Mouse (Mus musculus): Measurements from ENCODE around the gene Lsm4. TPM values are rescaled to one million over a fixed set of nuclear protein-coding genes. Genes with fewer than 3 reads are reported as not detected.

Gene Lsm4
- polyA plus RNA-seq, 2 experiments, result 134 to 160 TPM

DNA sequence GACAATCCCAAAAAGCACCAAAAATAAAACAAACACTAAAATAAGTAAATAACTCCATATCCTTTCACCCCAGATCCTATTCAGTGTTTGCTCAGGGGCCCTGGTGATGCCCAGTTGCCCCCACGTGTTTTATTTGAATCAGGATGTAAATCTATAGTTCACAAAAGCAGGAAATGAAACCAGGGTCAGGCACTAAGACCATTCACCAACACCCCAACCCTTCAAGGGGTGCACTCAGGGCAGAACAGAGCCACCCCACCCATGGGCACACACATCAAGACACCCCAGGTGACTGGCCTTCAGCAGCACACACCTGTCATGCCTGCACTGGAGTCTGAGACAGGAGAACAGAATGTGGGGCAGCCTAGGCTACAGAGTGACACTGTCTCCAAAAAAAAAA lies 18.9 kb upstream of the Lsm4 start:
- TF ChIP-seq EP300 (IDR thresholded peaks at IDR 0.05; ENCODE audit: low read depth) (no peak), CTCF (IDR thresholded peaks at IDR 0.05; ENCODE audit: low read depth) (no peak)
- no peak overlapping the region for H3K4me2 ChIP-seq (ENCODE audit: low read depth)
- no peak overlapping the region for H3K27ac ChIP-seq
- no peak for DNase-seq (ENCODE audit: low read depth in 3 of 3, low spot score in 3 of 3)
- WGBS (ENCODE audit: insufficient replicate concordance), result 24% methylated on average over 1 of the region's 1 CpGs
- H3K4me1 ChIP-seq (replicated peaks; ENCODE audit: control insufficient read depth in 2 of 2, insufficient read depth in 2 of 2, low read length in 1 of 2), result peaks cover 3 to 11% of the 10 kb centered on the region in 2 experiments; a peak in 3 of 4 replicates
- ATAC-seq (ENCODE audit: insufficient read depth), result no peak
- no peak overlapping the region for H3K9ac ChIP-seq (replicated peaks)
- H3K9me3 ChIP-seq (ENCODE audit: control insufficient read depth, low read length), result no peaks in the 10 kb centered on the region
- peaks cover 9% of the 10 kb centered on the region for H3K36me3 ChIP-seq (replicated peaks; ENCODE audit: control insufficient read depth, insufficient read depth, low read depth)
- H3K4me3 ChIP-seq (ENCODE audit: insufficient read depth in 1 of 2, low read depth in 2 of 2, low read length in 2 of 2), result no peak overlapping the region
- no peaks in the 10 kb centered on the region for H3K27me3 ChIP-seq (ENCODE audit: control insufficient read depth, insufficient read depth, low read length)

GRCm38 (mm10) chr8:70655469-70655868 lies 17.6 kb upstream of the Lsm4 start:
- Histone ChIP-seq H3K27me3 (ENCODE audit: control insufficient read depth, insufficient read depth, low read length) (no peaks in the 10 kb centered on the region), H3K9ac (replicated peaks) (no peak overlapping the region), H3K4me3 (ENCODE audit: insufficient read depth in 1 of 2, low read depth in 2 of 2, low read length in 2 of 2) (no peak overlapping the region), H3K27ac (no peak overlapping the region), H3K4me2 (ENCODE audit: low read depth) (no peak overlapping the region), H3K36me3 (replicated peaks; ENCODE audit: control insufficient read depth, insufficient read depth, low read depth) (peaks cover 6% of the 10 kb centered on the region), H3K4me1 (replicated peaks; ENCODE audit: control insufficient read depth in 2 of 2, insufficient read depth in 2 of 2, low read length in 1 of 2) (peaks cover 7 to 15% of the 10 kb centered on the region in 2 experiments), H3K9me3 (ENCODE audit: control insufficient read depth, low read length) (no peaks in the 10 kb centered on the region)
- no peak for TF ChIP-seq EP300 (IDR thresholded peaks at IDR 0.05; ENCODE audit: low read depth)
- TF ChIP-seq CTCF (IDR thresholded peaks at IDR 0.05; ENCODE audit: low read depth), result no peak
- no peak for ATAC-seq (ENCODE audit: insufficient read depth)
- WGBS (ENCODE audit: insufficient replicate concordance), result 67% methylated on average over 2 of the region's 2 CpGs
- no peak for DNase-seq (ENCODE audit: low read depth in 3 of 3, low spot score in 3 of 3)

GRCm38 (mm10) chr8:70656193-70656790 lies 16.8 kb upstream of the Lsm4 start:
- Histone ChIP-seq H3K27me3 (ENCODE audit: control insufficient read depth, insufficient read depth, low read length) (no peaks in the 10 kb centered on the region), H3K9me3 (ENCODE audit: control insufficient read depth, low read length) (no peaks in the 10 kb centered on the region), H3K4me2 (ENCODE audit: low read depth) (no peak overlapping the region), H3K4me3 (ENCODE audit: insufficient read depth in 1 of 2, low read depth in 2 of 2, low read length in 2 of 2) (no peak overlapping the region), H3K9ac (replicated peaks) (no peak overlapping the region), H3K4me1 (replicated peaks; ENCODE audit: control insufficient read depth in 2 of 2, insufficient read depth in 2 of 2, low read length in 1 of 2) (peaks cover 11 to 21% of the 10 kb centered on the region in 2 experiments), H3K27ac (no peak overlapping the region), H3K36me3 (replicated peaks; ENCODE audit: control insufficient read depth, insufficient read depth, low read depth) (peaks cover 4% of the 10 kb centered on the region)
- TF ChIP-seq EP300 (IDR thresholded peaks at IDR 0.05; ENCODE audit: low read depth) (no peak), CTCF (IDR thresholded peaks at IDR 0.05; ENCODE audit: low read depth) (no peak)
- WGBS (ENCODE audit: insufficient replicate concordance), result 79% methylated on average over 13 of the region's 13 CpGs
- no peak for DNase-seq (ENCODE audit: low read depth in 3 of 3, low spot score in 3 of 3)
- no peak for ATAC-seq (ENCODE audit: insufficient read depth)

DNA sequence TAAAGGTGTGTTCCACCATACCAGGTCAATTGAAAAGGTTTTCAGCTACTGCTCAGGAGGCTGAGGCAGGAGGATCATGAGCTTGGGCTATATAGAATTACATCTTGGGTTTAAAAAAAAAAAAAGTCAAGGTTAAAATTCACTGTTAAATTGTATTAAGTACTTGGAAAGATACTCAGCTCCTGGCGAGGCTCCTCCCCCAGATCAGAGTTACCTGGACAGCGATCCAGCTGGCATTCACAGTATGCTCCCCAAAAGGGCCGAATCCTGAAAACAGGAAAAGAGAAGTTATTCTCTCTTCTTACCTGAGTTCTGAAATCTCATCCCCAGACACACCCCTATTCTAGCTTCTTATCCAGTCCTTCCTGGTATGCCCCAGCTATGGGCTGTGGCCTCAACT lies 15.8 kb upstream of the Lsm4 start:
- H3K4me1 ChIP-seq (replicated peaks; ENCODE audit: control insufficient read depth in 2 of 2, insufficient read depth in 2 of 2, low read length in 1 of 2), result peaks cover 11 to 24% of the 10 kb centered on the region in 2 experiments
- H3K9ac ChIP-seq (replicated peaks), result no peak overlapping the region
- H3K27ac ChIP-seq, result no peak overlapping the region

DNA sequence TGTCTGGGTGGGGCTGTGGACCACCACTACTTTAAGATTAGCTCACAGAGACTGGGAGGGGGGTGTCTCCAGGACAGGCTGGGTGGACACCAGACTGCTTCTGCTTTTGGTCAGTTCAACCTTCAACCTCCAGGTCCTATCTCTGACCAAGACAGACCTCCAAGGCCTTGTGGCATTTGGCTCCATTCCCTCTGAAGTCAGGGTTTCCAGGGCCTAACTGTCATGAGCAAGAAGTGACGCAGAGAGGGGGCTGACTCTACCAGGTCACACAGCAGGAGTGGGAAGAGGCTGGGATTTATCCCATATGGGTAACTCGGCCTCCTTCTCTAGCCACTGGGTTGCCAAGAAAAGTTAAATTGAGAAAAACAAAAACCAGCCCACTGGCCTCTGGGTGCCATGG lies 15.3 kb upstream of the Lsm4 start:
- Histone ChIP-seq H3K4me2 (ENCODE audit: low read depth) (peak overlapping the region; percentile 14; the same call in 1 of the 2 replicates), H3K27me3 (ENCODE audit: control insufficient read depth, insufficient read depth, low read length) (no peaks in the 10 kb centered on the region), H3K27ac (no peak overlapping the region), H3K9me3 (ENCODE audit: control insufficient read depth, low read length) (no peaks in the 10 kb centered on the region), H3K36me3 (replicated peaks; ENCODE audit: control insufficient read depth, insufficient read depth, low read depth) (no peaks in the 10 kb centered on the region; the same call in 1 of the 2 replicates), H3K4me1 (replicated peaks; ENCODE audit: control insufficient read depth in 2 of 2, insufficient read depth in 2 of 2, low read length in 1 of 2) (peaks cover 11 to 24% of the 10 kb centered on the region in 2 experiments), H3K4me3 (ENCODE audit: insufficient read depth in 1 of 2, low read depth in 2 of 2, low read length in 2 of 2) (no peak overlapping the region), H3K9ac (replicated peaks) (no peak overlapping the region)
- no peak for ATAC-seq (ENCODE audit: insufficient read depth)
- no peak for TF ChIP-seq EP300 (IDR thresholded peaks at IDR 0.05; ENCODE audit: low read depth)
- no peak for TF ChIP-seq CTCF (IDR thresholded peaks at IDR 0.05; ENCODE audit: low read depth)
- DNase-seq (ENCODE audit: low read depth in 3 of 3, low spot score in 3 of 3), result no peak
- 76% methylated on average over 2 of the region's 2 CpGs for WGBS (ENCODE audit: insufficient replicate concordance)

More for the DNA sequence above, 15.8 kb upstream of the Lsm4 start:
- Histone ChIP-seq H3K4me2 (ENCODE audit: low read depth) (no peak overlapping the region), H3K4me3 (ENCODE audit: insufficient read depth in 1 of 2, low read depth in 2 of 2, low read length in 2 of 2) (no peak overlapping the region), H3K27me3 (ENCODE audit: control insufficient read depth, insufficient read depth, low read length) (no peaks in the 10 kb centered on the region), H3K9me3 (ENCODE audit: control insufficient read depth, low read length) (no peaks in the 10 kb centered on the region), H3K36me3 (replicated peaks; ENCODE audit: control insufficient read depth, insufficient read depth, low read depth) (no peaks in the 10 kb centered on the region; the same call in 1 of the 2 replicates)
- DNase-seq (ENCODE audit: low read depth in 3 of 3, low spot score in 3 of 3) (no peak), ATAC-seq (ENCODE audit: insufficient read depth) (no peak)
- 82% methylated on average over 3 of the region's 3 CpGs for WGBS (ENCODE audit: insufficient replicate concordance)
- TF ChIP-seq EP300 (IDR thresholded peaks at IDR 0.05; ENCODE audit: low read depth), result no peak

All from liver, embryonic 14.5 days (tissue).